Mouse (Mus musculus) embryonic fibroblast, embryonic 13.5 days (primary cell): ENCODE data around the gene Slc9a4. TPM values are rescaled to one million over a fixed set of nuclear protein-coding genes. Genes with fewer than 3 reads are reported as not detected.
"Not testable (repeated sequence)": the region's sequence is repeated elsewhere in the genome, so short reads cannot be mapped to it uniquely, and the experiment has no call there.

ENCODE experiments used
- H3K27ac ChIP-seq: 2 replicates; pipeline ENCODE4 v1.5.1; 2012; ENCODE audit warnings: low read length, control low read depth, inconsistent platforms; ENCODE audit not compliant: insufficient read depth
- H3K4me1 ChIP-seq: 2 replicates; pipeline ENCODE4 v1.6.1; 2011; ENCODE audit warnings: low read length; ENCODE audit not compliant: control insufficient read depth, insufficient read depth
- H3K4me3 ChIP-seq: 2 replicates; pipeline ENCODE4 v1.5.1; 2011; ENCODE audit warnings: mild to moderate bottlenecking, control low read depth, low read length; ENCODE audit not compliant: insufficient read depth
- CTCF ChIP-seq: IDR thresholded peaks from 2 replicates; pipeline ENCODE4 v1.5.1; 2011; ENCODE audit warnings: mild to moderate bottlenecking, control low read depth, low read length, moderate library complexity, borderline replicate concordance; ENCODE audit not compliant: insufficient read depth
- POLR2A ChIP-seq: IDR thresholded peaks from 2 replicates; pipeline ENCODE4 v1.6.1; 2011; ENCODE audit warnings: low read depth, mild to moderate bottlenecking, control low read depth, low read length, moderate library complexity
- polyA plus RNA-seq: library from polyadenylated mRNA; stranded (reverse); fragments of >200 nt; gene quantifications from 2 replicates; pipeline ENCODE4 v1.2.4, GENCODE M21; 2011; ENCODE audit warnings: low read depth; ENCODE audit not compliant: missing spikeins, insufficient read length

Slc9a4 gene
- polyA plus RNA-seq, 1 experiment, result not detected

DNA sequence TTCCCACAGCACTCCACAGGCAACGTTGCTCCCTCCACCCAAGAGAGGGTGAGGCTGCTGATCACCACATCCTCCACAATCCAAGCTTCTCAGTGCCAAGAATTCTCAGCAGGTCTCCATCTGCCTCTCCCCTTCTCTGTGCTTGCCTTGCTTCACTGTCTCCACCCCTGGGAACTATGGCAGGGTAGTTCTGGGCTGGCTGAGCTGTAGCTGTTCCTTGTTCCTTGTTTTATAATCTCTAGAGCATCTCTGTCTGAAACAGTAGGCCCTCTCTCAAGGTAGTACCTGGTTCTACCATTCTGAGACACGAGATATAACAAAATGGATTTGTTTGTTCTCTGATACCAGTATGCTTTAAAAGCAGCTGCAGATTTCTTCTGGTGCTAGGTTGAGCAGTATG, 68.4 kb downstream of the Slc9a4 start:
- Histone ChIP-seq H3K4me1 (no peaks in the 10 kb centered on the region), H3K27ac (no peak overlapping the region), H3K4me3 (no peak overlapping the region)
- TF ChIP-seq POLR2A, result no peak
- TF ChIP-seq CTCF, result no peak

DNA sequence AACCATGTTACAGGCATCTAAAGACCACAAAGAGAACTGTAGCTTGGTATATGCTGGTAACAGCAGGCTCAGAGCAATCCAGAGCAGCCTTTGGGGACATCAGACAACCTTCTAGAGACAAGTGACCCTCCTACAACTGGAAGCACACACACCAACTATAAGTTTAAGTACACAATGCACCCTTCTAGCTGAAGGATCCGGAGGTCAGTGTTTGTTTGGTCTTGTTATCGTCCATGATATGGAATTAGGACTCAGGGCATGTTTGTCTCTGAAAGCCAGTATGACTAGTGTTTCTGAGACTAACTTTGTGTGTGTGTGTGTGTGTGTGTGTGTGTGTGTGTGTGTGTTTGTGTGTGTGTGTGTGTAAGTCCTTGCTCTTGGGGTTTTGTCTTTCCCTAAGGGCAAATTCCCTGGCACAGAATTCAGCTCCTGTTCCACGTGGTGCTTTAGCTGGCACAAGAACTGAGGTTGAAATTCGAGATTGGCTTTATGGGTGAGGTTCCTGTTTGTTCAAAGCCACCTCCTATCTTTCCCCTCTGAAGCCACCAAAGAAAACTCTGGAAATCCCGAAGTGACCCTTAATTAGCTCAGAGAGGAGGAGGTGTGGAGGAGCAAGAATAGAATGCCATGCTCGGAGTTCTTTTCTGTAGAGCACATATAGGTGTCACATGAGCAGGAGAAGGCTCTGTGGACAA, 71.1 kb downstream of the Slc9a4 start:
- Histone ChIP-seq H3K4me1 (no peaks in the 10 kb centered on the region), H3K27ac (no peak overlapping the region), H3K4me3 (no peak overlapping the region)
- TF ChIP-seq POLR2A, result no peak
- no peak for TF ChIP-seq CTCF

DNA sequence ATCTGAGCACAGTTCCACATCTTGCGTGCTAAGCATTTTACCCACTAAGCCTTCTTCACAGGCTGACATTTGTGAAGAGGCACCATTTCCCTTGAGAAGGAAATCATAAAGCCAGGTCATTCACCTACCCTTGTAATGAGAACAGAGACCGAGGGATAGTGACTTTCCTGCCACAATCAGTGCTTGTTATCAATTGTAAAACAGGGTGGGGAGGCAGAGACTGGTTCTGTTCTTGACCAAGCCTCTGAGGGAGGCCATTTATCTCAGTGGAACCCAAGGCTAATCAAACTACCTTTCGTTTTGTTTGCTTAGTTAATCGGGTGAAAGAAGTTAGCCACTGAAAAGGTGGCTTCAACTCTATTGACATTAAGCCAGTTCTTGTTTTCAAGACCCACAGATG, 77.2 kb downstream of the Slc9a4 start:
- no peak for TF ChIP-seq CTCF
- TF ChIP-seq POLR2A, result no peak
- Histone ChIP-seq H3K27ac (no peak overlapping the region), H3K4me1 (no peaks in the 10 kb centered on the region), H3K4me3 (no peak overlapping the region)

GRCm38 (mm10) chr1:40657978-40658496, 78.2 kb downstream of the Slc9a4 start:
- Histone ChIP-seq H3K27ac (no peak overlapping the region), H3K4me3 (no peak overlapping the region), H3K4me1 (no peaks in the 10 kb centered on the region)
- no peak for TF ChIP-seq CTCF
- TF ChIP-seq POLR2A, result no peak

DNA sequence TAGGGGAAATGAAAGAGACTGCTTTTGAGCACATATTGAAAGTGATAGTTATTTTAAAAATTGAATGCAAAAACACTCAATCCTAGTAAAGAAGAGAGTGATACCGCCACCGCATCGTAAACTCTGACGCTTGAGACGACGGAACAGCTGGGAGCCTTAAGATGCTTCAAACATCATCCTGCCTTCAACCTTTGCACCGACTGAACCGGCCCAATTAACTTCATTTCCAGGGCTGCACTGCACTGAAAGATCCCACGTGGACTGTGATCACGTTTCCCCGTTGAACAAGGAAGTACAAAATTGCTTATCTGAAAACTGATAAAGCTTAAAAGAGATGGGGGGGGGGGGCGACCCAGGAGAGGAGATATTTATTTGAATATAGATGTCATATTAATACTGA, 79.1 kb downstream of the Slc9a4 start:
- no peak overlapping the region for H3K4me3 ChIP-seq
- no peak overlapping the region for H3K27ac ChIP-seq
- no peaks in the 10 kb centered on the region for H3K4me1 ChIP-seq
- TF ChIP-seq CTCF (no peak), POLR2A (no peak)

DNA sequence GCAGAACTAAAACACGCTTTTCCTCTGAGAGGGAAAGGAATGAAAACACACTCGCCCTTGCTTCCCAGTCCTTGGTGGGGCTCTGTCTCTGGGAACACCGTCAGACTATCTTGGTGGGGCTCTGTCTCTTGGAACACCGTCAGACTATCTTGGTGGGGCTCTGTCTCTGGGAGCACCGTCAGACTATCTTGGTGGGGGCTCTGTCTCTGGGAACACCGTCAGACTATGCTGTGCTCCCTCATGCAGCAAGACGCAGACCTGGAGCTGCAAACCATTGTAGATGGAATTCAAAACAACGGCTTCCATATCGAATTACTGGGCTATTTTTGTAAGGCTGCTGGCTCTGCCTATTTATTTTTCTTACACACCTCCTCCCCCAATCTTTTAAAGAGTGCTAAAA, 79.6 kb downstream of the Slc9a4 start:
- H3K27ac ChIP-seq, result no peak overlapping the region
- TF ChIP-seq POLR2A, result no peak
- TF ChIP-seq CTCF, result no peak
- no peak overlapping the region for H3K4me3 ChIP-seq
- no peaks in the 10 kb centered on the region for H3K4me1 ChIP-seq

DNA sequence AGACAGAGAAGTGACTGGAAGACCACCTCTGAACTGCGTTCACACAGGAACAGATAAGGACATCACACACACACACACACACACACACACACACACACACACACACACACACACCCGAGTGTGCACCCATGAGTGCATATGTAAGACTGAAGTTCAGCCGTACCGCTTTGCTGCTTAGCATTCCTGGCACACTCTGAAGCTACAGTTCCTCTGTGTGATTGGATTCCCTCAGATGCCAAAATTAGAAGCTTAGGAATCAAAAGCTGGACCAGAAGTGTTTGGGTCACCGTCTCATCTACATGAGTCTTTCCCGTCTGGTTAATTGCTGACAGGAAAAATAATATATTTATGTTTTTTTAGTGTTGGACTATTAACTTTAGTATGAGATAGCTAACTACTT, 81.0 kb downstream of the Slc9a4 start:
- no peak overlapping the region for H3K4me3 ChIP-seq
- TF ChIP-seq POLR2A, result no peak
- no peak for TF ChIP-seq CTCF
- H3K4me1 ChIP-seq, result no peaks in the 10 kb centered on the region
- H3K27ac ChIP-seq, result no peak overlapping the region

DNA sequence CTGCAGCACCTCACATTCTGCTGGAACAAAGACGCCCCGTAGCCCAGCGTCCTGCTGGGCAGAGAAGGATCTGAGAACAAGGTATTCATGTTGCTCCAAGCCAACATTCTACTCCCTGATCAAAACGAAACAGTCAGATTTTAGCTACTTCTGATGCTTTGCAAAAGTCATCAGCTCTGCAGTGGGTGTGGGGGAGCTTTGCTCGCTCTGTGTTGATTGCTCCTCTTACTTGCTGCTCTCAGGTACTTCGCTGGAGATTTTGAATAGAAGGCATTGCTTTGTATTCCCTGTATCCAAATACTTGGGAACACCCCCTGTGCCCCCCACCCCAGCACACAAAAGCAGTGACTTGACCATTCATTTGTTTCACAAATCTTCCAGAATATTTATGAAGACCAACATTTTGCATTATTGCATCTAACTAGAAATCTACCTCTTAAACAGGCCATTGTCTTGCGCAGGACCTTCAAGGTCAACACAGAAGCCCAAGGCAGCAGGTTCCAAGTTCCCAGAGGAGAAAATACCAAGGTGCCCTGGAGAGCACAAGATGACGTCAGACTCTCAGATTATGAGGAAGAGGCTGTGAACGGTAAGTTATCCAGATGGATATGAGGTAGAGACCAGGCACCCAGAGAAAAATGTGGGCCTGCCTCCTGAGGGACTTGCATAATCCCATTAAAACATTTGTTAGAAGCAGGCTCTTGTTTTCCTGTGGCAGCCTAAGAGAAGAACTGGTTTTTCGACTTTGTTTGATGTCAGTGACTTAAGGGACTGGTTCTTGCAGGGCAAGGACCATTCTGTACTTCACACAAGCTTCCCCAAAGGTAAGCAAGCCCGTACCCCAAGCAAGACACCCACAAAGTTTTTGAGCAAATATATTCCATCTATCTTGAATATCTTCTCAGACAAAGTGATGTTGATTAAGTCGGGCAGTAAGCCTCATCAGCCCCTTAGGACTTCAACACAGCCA, 85.8 kb downstream of the Slc9a4 start:
- Histone ChIP-seq H3K27ac (no peak overlapping the region), H3K4me1 (no peaks in the 10 kb centered on the region), H3K4me3 (no peak overlapping the region)
- TF ChIP-seq CTCF (no peak), POLR2A (no peak)

DNA sequence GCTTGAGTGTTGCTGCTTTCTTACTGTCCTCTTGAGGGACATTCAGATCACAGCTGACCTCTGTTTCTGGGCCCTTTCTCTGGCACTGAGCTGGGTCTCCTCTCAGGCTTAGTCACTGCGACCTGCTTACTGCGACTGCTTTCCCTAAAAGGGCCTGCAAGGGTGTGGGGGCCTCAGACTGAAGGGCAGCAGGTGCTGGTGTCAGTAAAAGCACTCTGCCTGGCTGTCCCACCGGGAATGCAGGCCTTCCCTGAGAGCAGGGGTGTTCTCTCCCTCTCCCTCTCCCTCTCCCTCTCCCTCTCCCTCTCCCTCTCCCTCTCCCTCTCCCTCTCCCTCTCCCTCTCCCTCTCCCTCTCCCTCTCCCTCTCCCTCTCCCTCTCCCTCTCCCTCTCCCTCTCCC, 87.6 kb downstream of the Slc9a4 start:
- H3K4me3 ChIP-seq, H3K27ac ChIP-seq, H3K4me1 ChIP-seq: not testable (repeated sequence)

GRCm38 (mm10) chr1:40670025-40670424, 90.1 kb downstream of the Slc9a4 start:
- Histone ChIP-seq H3K4me3 (no peak overlapping the region), H3K4me1 (no peaks in the 10 kb centered on the region)
- TF ChIP-seq POLR2A (no peak), CTCF (no peak)

More at GRCm38 (mm10) chr1:40670025-40670424, 90.1 kb downstream of the Slc9a4 start:
- no peak overlapping the region for H3K27ac ChIP-seq
